Mouse (Mus musculus) spleen, adult 2 months (tissue): ENCODE measurements around the gene Asxl2.
"Not testable (repeated sequence)": the region's sequence is repeated elsewhere in the genome, so short reads cannot be mapped to it uniquely, and the experiment has no call there.

Experiments
- CTCF ChIP-seq: fragments of 200-500 bp; IDR thresholded peaks from 2 replicates; pipeline ENCODE4 v1.5.1; 2011; ENCODE audit warnings: mild to moderate bottlenecking, inconsistent platforms; ENCODE audit not compliant: insufficient read depth, insufficient read length, insufficient replicate concordance; ENCODE audit errors: extremely low read depth
- POLR2A ChIP-seq: fragments of 200-500 bp; IDR thresholded peaks from 2 replicates; pipeline ENCODE4 v1.6.1; 2011; ENCODE audit warnings: low read depth, low read length, inconsistent platforms

DNA sequence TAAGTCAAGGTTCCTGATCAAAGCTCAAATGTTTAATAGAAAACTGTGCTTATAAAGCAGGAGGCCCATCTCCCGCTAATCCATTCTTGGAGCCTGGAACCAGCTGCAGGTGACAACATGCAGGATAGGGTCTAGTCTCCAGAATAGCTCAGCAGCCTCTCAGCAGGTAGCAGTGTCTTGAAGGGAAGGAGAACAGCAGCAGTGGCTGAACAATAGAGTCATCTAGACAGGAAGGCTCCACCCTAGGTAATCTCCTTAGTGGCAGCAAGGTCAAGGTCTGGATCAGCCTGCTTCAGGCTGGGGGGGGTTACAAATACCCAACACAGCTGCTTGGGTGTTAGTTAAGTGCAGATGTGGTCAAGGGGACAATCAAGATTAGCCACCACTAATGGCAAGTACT, 108.8 kb downstream of the Asxl2 start:
- TF ChIP-seq CTCF, POLR2A: not testable (repeated sequence)
